Mouse (Mus musculus) MEL (cell line): ENCODE measurements around the gene Wdr35. TPM values are rescaled to one million over a fixed set of nuclear protein-coding genes. Genes with fewer than 3 reads are reported as not detected.

Source experiments
- DNase-seq: peaks from one replicate; pipeline ENCODE4 v3.0.0; 2011; ENCODE audit warnings: low read depth, low spot score
- H3K27ac ChIP-seq: 2 replicates; pipeline ENCODE4 v1.5.1; 2012; ENCODE audit warnings: low read depth, mild to moderate bottlenecking, control low read depth, low read length, moderate library complexity; ENCODE audit not compliant: control insufficient read depth
- H3K27me3 ChIP-seq, 2 experiments: fragments of 150-350 bp in 1 of 2; sonication (generic) in 1 of 2; 2 replicates each; pipeline ENCODE4 v1.6.1; 2012; ENCODE audit warnings: low read length in 2 of 2, mild to moderate bottlenecking in 2 of 2, improper control_type of control experiment in 1 of 2, moderate library complexity in 1 of 2; ENCODE audit not compliant: insufficient read depth in 2 of 2, control insufficient read depth in 1 of 2
- H3K36me3 ChIP-seq, 2 experiments: 2 replicates each; pipeline ENCODE4 v1.6.1; 2012 to 2014; ENCODE audit warnings: low read length in 2 of 2, improper control_type of control experiment in 1 of 2, inconsistent platforms in 1 of 2, mild to moderate bottlenecking in 1 of 2; ENCODE audit not compliant: insufficient read depth in 2 of 2, control insufficient read depth in 1 of 2
- H3K4me1 ChIP-seq, 2 experiments: fragments of 150-350 bp in 1 of 2; sonication (generic) in 1 of 2; 2 replicates each; pipeline ENCODE4 v1.6.1; 2012; ENCODE audit warnings: low read length in 2 of 2, improper control_type of control experiment in 1 of 2, mild to moderate bottlenecking in 1 of 2; ENCODE audit not compliant: insufficient read depth in 2 of 2, control insufficient read depth in 1 of 2
- H3K4me3 ChIP-seq, 2 experiments: fragments of 150-350 bp in 1 of 2; sonication (generic) in 1 of 2; 2 replicates each; pipeline ENCODE4 v1.5.1; 2012; ENCODE audit warnings: low read depth in 2 of 2, low read length in 2 of 2, mild to moderate bottlenecking in 2 of 2, moderate library complexity in 2 of 2, control low read depth in 1 of 2, improper control_type of control experiment in 1 of 2; ENCODE audit not compliant: control insufficient read depth in 1 of 2, insufficient read depth in 1 of 2
- H3K79me2 ChIP-seq: 2 replicates; pipeline ENCODE4 v1.6.1; 2012; ENCODE audit warnings: mild to moderate bottlenecking, low read length, moderate library complexity; ENCODE audit not compliant: control insufficient read depth, poor library complexity, insufficient read depth
- H3K9ac ChIP-seq: 2 replicates; pipeline ENCODE4 v1.6.1; 2012; ENCODE audit warnings: low read depth, mild to moderate bottlenecking, control low read depth, low read length, moderate library complexity; ENCODE audit not compliant: control insufficient read depth, poor library complexity, severe bottlenecking
- H3K9me3 ChIP-seq: fragments of 150-350 bp; sonication (generic); replicated peaks from 2 replicates; pipeline ENCODE4 v1.6.1; 2012; ENCODE audit warnings: mild to moderate bottlenecking, low read length, improper control_type of control experiment, moderate library complexity; ENCODE audit not compliant: insufficient read depth
- BHLHE40 ChIP-seq: IDR thresholded peaks from 2 replicates; pipeline ENCODE4 v1.6.1; 2012; ENCODE audit warnings: low read depth, mild to moderate bottlenecking, inconsistent platforms, low read length, improper control_type of control experiment, borderline replicate concordance
- CHD1 ChIP-seq: IDR thresholded peaks from 2 replicates; pipeline ENCODE4 v1.6.1; 2012; ENCODE audit warnings: low read depth, mild to moderate bottlenecking, inconsistent platforms, low read length, improper control_type of control experiment
- CTCF ChIP-seq, 3 experiments: IDR thresholded peaks in 2 of 3; conservative IDR thresholded peaks in 1 of 3; 2 replicates each; pipeline ENCODE4 v1.5.1; 2011 to 2012; ENCODE audit warnings: low read length in 3 of 3, low read depth in 2 of 3, mild to moderate bottlenecking in 2 of 3, improper control_type of control experiment in 1 of 3, inconsistent platforms in 1 of 3, mixed read lengths in 1 of 3, moderate library complexity in 1 of 3; ENCODE audit not compliant: control insufficient read depth in 1 of 3, insufficient read depth in 1 of 3, poor library complexity in 1 of 3, severe bottlenecking in 1 of 3
- E2F4 ChIP-seq: IDR thresholded peaks from 2 replicates; pipeline ENCODE4 v1.6.1; 2011; ENCODE audit warnings: low read depth, low read length, improper control_type of control experiment, borderline replicate concordance
- ELF1 ChIP-seq: IDR thresholded peaks from 2 replicates; pipeline ENCODE4 v1.6.1; 2014; ENCODE audit warnings: low read depth, mild to moderate bottlenecking, inconsistent platforms, low read length, improper control_type of control experiment, moderate library complexity
- EP300 ChIP-seq, 2 experiments: IDR thresholded peaks; 2 replicates each; pipeline ENCODE4 v1.6.1; 2011; ENCODE audit warnings: improper control_type of control experiment in 2 of 2, low read length in 2 of 2, low read depth in 1 of 2, mild to moderate bottlenecking in 1 of 2
- GABPA ChIP-seq: IDR thresholded peaks from 2 replicates; pipeline ENCODE4 v1.6.1; 2012; ENCODE audit warnings: low read depth, mild to moderate bottlenecking, inconsistent platforms, low read length, improper control_type of control experiment, moderate library complexity
- MAX ChIP-seq: IDR thresholded peaks from 2 replicates; pipeline ENCODE4 v1.6.1; 2011; ENCODE audit warnings: low read length, improper control_type of control experiment
- MAZ ChIP-seq: IDR thresholded peaks from 2 replicates; pipeline ENCODE4 v1.6.1; 2012; ENCODE audit warnings: low read depth, mild to moderate bottlenecking, inconsistent platforms, low read length, improper control_type of control experiment
- MEF2A ChIP-seq: IDR thresholded peaks from 2 replicates; pipeline ENCODE4 v1.6.1; 2014; ENCODE audit warnings: low read depth, mild to moderate bottlenecking, inconsistent platforms, low read length, improper control_type of control experiment; ENCODE audit not compliant: poor library complexity, insufficient replicate concordance, severe bottlenecking; ENCODE audit errors: extremely low read depth
- MXI1 ChIP-seq: IDR thresholded peaks from 2 replicates; pipeline ENCODE4 v1.6.1; 2011; ENCODE audit warnings: mild to moderate bottlenecking, low read depth, low read length, improper control_type of control experiment
- MYB ChIP-seq: IDR thresholded peaks from 2 replicates; pipeline ENCODE4 v1.6.1; 2011; ENCODE audit warnings: mild to moderate bottlenecking, low read depth, low read length, improper control_type of control experiment
- POLR2A ChIP-seq, 2 experiments: IDR thresholded peaks; 2 replicates each; pipeline ENCODE4 v1.6.1; 2011 to 2012; ENCODE audit warnings: low read length in 2 of 2, mild to moderate bottlenecking in 2 of 2, control low read depth in 1 of 2, improper control_type of control experiment in 1 of 2, low read depth in 1 of 2, moderate library complexity in 1 of 2; ENCODE audit not compliant: control insufficient read depth in 1 of 2, insufficient read depth in 1 of 2, poor library complexity in 1 of 2
- POLR2AphosphoS5 ChIP-seq: IDR thresholded peaks from 2 replicates; pipeline ENCODE4 v1.6.1; 2012; ENCODE audit warnings: low read depth, borderline replicate concordance, mild to moderate bottlenecking, inconsistent platforms, low read length, moderate library complexity, mixed read lengths
- RAD21 ChIP-seq: IDR thresholded peaks from 2 replicates; pipeline ENCODE4 v1.6.1; 2011; ENCODE audit warnings: mild to moderate bottlenecking, low read depth, low read length, improper control_type of control experiment
- RCOR1 ChIP-seq: IDR thresholded peaks from 2 replicates; pipeline ENCODE4 v1.6.1; 2012; ENCODE audit warnings: low read depth, mild to moderate bottlenecking, inconsistent platforms, low read length, improper control_type of control experiment
- TAL1 ChIP-seq: IDR thresholded peaks from 2 replicates; pipeline ENCODE4 v1.6.1; 2012; ENCODE audit warnings: mild to moderate bottlenecking, inconsistent platforms, low read length, moderate library complexity, mixed read lengths
- TBP ChIP-seq: IDR thresholded peaks from 2 replicates; pipeline ENCODE4 v1.8.0; 2011; ENCODE audit warnings: low read depth, low read length, improper control_type of control experiment
- TCF12 ChIP-seq: IDR thresholded peaks from 2 replicates; pipeline ENCODE4 v1.6.1; 2014; ENCODE audit warnings: low read depth, mild to moderate bottlenecking, inconsistent platforms, low read length, improper control_type of control experiment, moderate library complexity
- ZKSCAN1 ChIP-seq: IDR thresholded peaks from 2 replicates; pipeline ENCODE4 v1.6.1; 2012; ENCODE audit warnings: low read depth, mild to moderate bottlenecking, inconsistent platforms, low read length, improper control_type of control experiment, moderate library complexity
- ZMIZ1 ChIP-seq: IDR thresholded peaks from 2 replicates; pipeline ENCODE4 v1.6.1; 2012; ENCODE audit warnings: low read depth, mild to moderate bottlenecking, inconsistent platforms, low read length, improper control_type of control experiment, moderate library complexity
- polyA plus RNA-seq, 2 experiments: library from polyadenylated mRNA; stranded (reverse) in 1 of 2; unstranded in 1 of 2; fragments of >175 nt in 1 of 2; fragments of >200 nt in 1 of 2; gene quantifications; 2 replicates each; pipeline versions ENCODE4 v1.2.1 to v1.2.4; 2012; ENCODE audit warnings: low replicate concordance in 2 of 2, low read depth in 1 of 2; ENCODE audit not compliant: insufficient read length in 2 of 2, insufficient read depth in 1 of 2, missing spikeins in 1 of 2
- total RNA-seq: library from RNA; depleted of rRNA; stranded (reverse); fragments of 300-350 nt; gene quantifications from 2 replicates; pipeline ENCODE4 v1.2.3, GENCODE M21; 2012

The Wdr35 gene
- total and polyA plus RNA-seq, 3 experiments = 5.7 to 5.9 TPM; not detected in 1

DNA sequence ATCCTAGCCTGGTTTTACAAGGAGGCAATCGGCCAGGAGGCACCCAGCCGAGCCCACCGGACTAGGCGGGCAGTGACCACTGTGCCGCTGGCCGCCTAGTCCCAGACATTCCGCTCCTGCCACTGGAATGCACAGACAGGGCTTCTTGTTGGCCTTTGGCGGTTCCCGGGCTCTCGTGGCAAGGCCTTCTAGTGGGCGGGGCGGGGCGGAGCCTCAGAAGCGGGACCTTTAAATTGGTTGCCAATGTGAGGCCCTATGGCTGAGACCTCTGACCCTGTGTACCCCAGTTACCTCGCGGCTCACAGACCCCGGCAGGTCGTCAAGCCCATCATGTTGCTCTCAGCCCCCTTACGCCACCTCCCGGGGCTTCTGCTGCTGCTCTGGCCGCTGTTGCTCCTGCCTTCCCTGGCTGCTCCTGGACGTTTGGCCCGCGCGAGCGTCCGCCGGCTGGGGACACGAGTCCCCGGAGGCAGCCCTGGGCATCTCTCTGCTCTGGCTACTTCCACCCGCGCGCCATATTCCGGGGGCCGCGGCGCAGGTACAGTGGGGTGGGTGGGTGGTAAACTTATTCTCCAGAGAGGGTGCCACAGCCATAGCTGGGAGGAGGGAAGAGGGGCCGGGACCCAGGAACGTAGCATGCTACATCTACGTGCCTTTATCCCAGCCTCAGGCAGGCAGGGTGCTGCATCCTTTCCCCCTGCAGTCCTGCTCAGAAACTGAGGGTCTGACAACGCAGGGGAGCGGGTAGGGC is 25.8 kb upstream of the Wdr35 start, which contains the start of gene Matn3:
Gene Matn3, plus strand, starts transcription at position 216 of the 751 bp plus-strand sequence.
- Histone ChIP-seq H3K79me2 (no peaks in the 10 kb centered on the region), H3K27me3 (no peaks in the 10 kb centered on the region; a peak in 1 of 4 replicates), H3K9ac (no peak within 1 kb of the TSS), H3K27ac (no peak within 1 kb of the TSS), H3K4me1 (no peaks in the 10 kb centered on the region), H3K4me3 (no peak within 1 kb of the TSS), H3K36me3 (no peaks in the 10 kb centered on the region), H3K9me3 (no peaks in the 10 kb centered on the region)
- DNase-seq = no peak
- no peak for TF ChIP-seq BHLHE40
- no peak for TF ChIP-seq MAZ
- TF ChIP-seq EP300 (IDR thresholded peaks at IDR 0.05; ENCODE audit: low read depth in 1 of 2, low read length in 2 of 2) = no peak
- TF ChIP-seq RAD21 = no peak
- TF ChIP-seq TCF12 = no peak
- TF ChIP-seq POLR2A (IDR thresholded peaks at IDR 0.05; ENCODE audit: control insufficient read depth in 1 of 2, insufficient read depth in 1 of 2, low read depth in 1 of 2, low read length in 2 of 2, poor library complexity in 1 of 2) = no peak
- no peak for TF ChIP-seq ELF1
- TF ChIP-seq ZMIZ1 = no peak

DNA sequence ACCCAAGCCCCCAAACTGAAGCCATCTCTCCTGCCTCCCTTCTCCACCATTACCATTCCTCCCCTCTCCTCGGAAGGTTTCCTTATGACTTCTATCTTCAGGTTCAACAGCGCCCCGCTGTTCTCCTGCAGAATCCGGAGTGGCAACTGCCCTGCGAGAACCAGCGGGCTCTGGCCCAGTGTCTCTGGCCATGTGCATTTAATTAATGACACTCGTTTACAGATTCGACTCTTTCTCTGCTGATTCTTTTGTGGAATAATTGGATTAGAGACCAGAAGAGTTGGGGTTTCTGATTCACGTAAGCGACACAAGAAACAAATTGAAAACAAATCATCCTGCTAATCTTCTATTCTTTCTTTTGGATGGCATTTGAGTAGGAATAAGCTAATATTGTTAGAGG is 20.6 kb upstream of the Wdr35 start:
- TF ChIP-seq MAX (no peak), MXI1 (no peak), CHD1 (no peak), TAL1 (no peak), ZKSCAN1 (no peak), MYB (no peak), E2F4 (no peak), CTCF (IDR thresholded peaks at IDR 0.05 in 2 of 3, conservative IDR thresholded peaks at IDR 0.05 in 1 of 3; ENCODE audit: control insufficient read depth in 1 of 3, insufficient read depth in 1 of 3, low read depth in 2 of 3, low read length in 3 of 3, poor library complexity in 1 of 3, severe bottlenecking in 1 of 3) (no peak), TBP (no peak), POLR2AphosphoS5 (no peak), RCOR1 (no peak), GABPA (no peak), MEF2A (no peak), POLR2A (IDR thresholded peaks at IDR 0.05; ENCODE audit: control insufficient read depth in 1 of 2, insufficient read depth in 1 of 2, low read depth in 1 of 2, low read length in 2 of 2, poor library complexity in 1 of 2) (no peak)
- no peak for DNase-seq
- Histone ChIP-seq H3K27ac (no peak overlapping the region), H3K36me3 (no peaks in the 10 kb centered on the region), H3K4me3 (no peak overlapping the region), H3K79me2 (no peaks in the 10 kb centered on the region), H3K9me3 (no peaks in the 10 kb centered on the region), H3K27me3 (no peaks in the 10 kb centered on the region; a peak in 1 of 4 replicates), H3K4me1 (no peaks in the 10 kb centered on the region), H3K9ac (no peak overlapping the region)
